Mouse (Mus musculus) adrenal gland, postnatal 14 days (tissue): ENCODE data around the gene Lhfp. TPM values are rescaled to one million over a fixed set of nuclear protein-coding genes. Genes with fewer than 3 reads are reported as not detected.

Experiments used
- DNase-seq: peaks from one replicate; pipeline ENCODE4 v3.0.0; 2021; ENCODE audit warnings: mixed read lengths
- total RNA-seq: library from RNA; stranded (reverse); gene quantifications from 2 replicates; pipeline ENCODE4 v1.2.3, GENCODE M21; 2021

The Lhfp gene
- total RNA-seq, 1 experiment from 2014 or later, result 24.5 TPM

GRCm38 (mm10) chr3:53165281-53165680 lies 124.0 kb downstream of the Lhfp start:
- DNase-seq, result no peak

GRCm38 (mm10) chr3:53166001-53166400 lies 124.7 kb downstream of the Lhfp start:
- no peak for DNase-seq

- no peak for DNase-seq
Observed at GRCm38 (mm10) chr3:53169486-53169885, 128.2 kb downstream of the Lhfp start.

- no peak for DNase-seq
Observed at GRCm38 (mm10) chr3:53173310-53174063, 132.2 kb downstream of the Lhfp start.

- DNase-seq, result no peak
Observed at GRCm38 (mm10) chr3:53179936-53180335, 138.6 kb downstream of the Lhfp start.

- no peak for DNase-seq
Observed at GRCm38 (mm10) chr3:53185439-53185838, 144.1 kb downstream of the Lhfp start.

- DNase-seq, result no peak
Observed at GRCm38 (mm10) chr3:53193441-53193840, 152.1 kb downstream of the Lhfp start.

- no peak for DNase-seq
Observed at GRCm38 (mm10) chr3:53195666-53196107, 154.4 kb downstream of the Lhfp start.

- DNase-seq, result no peak
Observed at GRCm38 (mm10) chr3:53200175-53200574, 158.8 kb downstream of the Lhfp start.

GRCm38 (mm10) chr3:53200853-53201252 lies 159.5 kb downstream of the Lhfp start:
- no peak for DNase-seq

- DNase-seq, result no peak
Observed at GRCm38 (mm10) chr3:53201670-53202069, 160.3 kb downstream of the Lhfp start.

- peak; percentile 8 for DNase-seq
Observed at GRCm38 (mm10) chr3:53202184-53202583, 160.9 kb downstream of the Lhfp start.

GRCm38 (mm10) chr3:53202698-53203097 lies 161.4 kb downstream of the Lhfp start:
- DNase-seq, result no peak

- no peak for DNase-seq
Observed at GRCm38 (mm10) chr3:53203656-53204055, 162.3 kb downstream of the Lhfp start.

- no peak for DNase-seq
Observed at GRCm38 (mm10) chr3:53204348-53204984, 163.1 kb downstream of the Lhfp start.

- DNase-seq, result no peak
Observed at GRCm38 (mm10) chr3:53204985-53205365, 163.6 kb downstream of the Lhfp start.

- no peak for DNase-seq
Observed at GRCm38 (mm10) chr3:53205706-53206105, 164.4 kb downstream of the Lhfp start.

GRCm38 (mm10) chr3:53206509-53207224 lies 165.3 kb downstream of the Lhfp start:
- no peak for DNase-seq

- DNase-seq, result no peak
Observed at GRCm38 (mm10) chr3:53207225-53207528, 165.8 kb downstream of the Lhfp start.

- peak; percentile 34 for DNase-seq
Observed at GRCm38 (mm10) chr3:53210691-53211526, 169.6 kb downstream of the Lhfp start.

GRCm38 (mm10) chr3:53212599-53212998 lies 171.3 kb downstream of the Lhfp start:
- DNase-seq, result no peak

GRCm38 (mm10) chr3:53213346-53213745 lies 172.0 kb downstream of the Lhfp start:
- DNase-seq, result no peak
